Mouse (Mus musculus): ENCODE results near the gene Hoxb5. TPM values are rescaled to one million over a fixed set of nuclear protein-coding genes. Genes with fewer than 3 reads are reported as not detected.
A peak's percentile ranks its signal among the peaks of the same experiment; 100 is the strongest.

Gene Hoxb5
- polyA plus RNA-seq, 1 experiment from 2014 or later = not detected

GRCm38 (mm10) chr11:96311520-96312417 is 8.6 kb downstream of the Hoxb5 start:
- no peak overlapping the region for H3K27ac ChIP-seq (replicated peaks)
- no peak overlapping the region for H3K9ac ChIP-seq (replicated peaks)
- H3K27me3 ChIP-seq = peaks cover 100% of the 10 kb centered on the region
- H3K9me3 ChIP-seq = no peaks in the 10 kb centered on the region
- H3K4me1 ChIP-seq = no peaks in the 10 kb centered on the region
- no peak for ATAC-seq (replicated peaks)
- H3K4me3 ChIP-seq = peak overlapping the region; percentile 8; the same call in 1 of the 2 replicates
- 2% methylated on average over 30 of the region's 31 CpGs for WGBS
- H3K4me2 ChIP-seq (replicated peaks) = no peak overlapping the region
- H3K36me3 ChIP-seq = no peaks in the 10 kb centered on the region

DNA sequence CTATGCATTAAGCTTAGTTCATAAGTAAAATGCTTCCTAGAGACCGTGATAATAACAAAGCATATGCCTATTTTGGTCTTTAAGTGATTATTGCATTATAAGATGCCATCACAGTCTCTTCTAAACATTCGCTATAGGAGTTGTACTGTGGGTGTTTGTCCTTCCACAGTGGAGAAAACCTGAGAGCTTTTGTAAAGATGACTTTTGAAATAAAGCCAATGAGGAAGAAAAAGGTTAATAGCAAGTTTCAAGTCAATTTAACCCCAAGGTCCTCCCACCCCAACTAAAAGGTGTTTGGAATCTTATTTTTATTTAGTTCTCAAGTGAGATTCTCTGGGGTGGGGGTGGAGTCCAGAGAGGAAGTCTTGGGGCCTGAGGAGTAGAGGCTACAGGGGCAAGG is 10.0 kb downstream of the Hoxb5 start:
- ATAC-seq (replicated peaks) = no peak
- H3K36me3 ChIP-seq = no peaks in the 10 kb centered on the region
- H3K9me3 ChIP-seq = no peaks in the 10 kb centered on the region
- H3K27me3 ChIP-seq = peaks cover 99% of the 10 kb centered on the region
- no peaks in the 10 kb centered on the region for H3K4me1 ChIP-seq
- H3K27ac ChIP-seq (replicated peaks) = no peak overlapping the region
- no peak overlapping the region for H3K4me3 ChIP-seq
- no peak overlapping the region for H3K9ac ChIP-seq (replicated peaks)
- no peak overlapping the region for H3K4me2 ChIP-seq (replicated peaks)
- WGBS = 20% methylated on average over 2 of the region's 2 CpGs

- peaks cover 99% of the 10 kb centered on the region for H3K27me3 ChIP-seq
- ATAC-seq (replicated peaks) = no peak
- no peak overlapping the region for H3K4me3 ChIP-seq
- no peak overlapping the region for H3K4me2 ChIP-seq (replicated peaks)
- H3K9ac ChIP-seq (replicated peaks) = no peak overlapping the region
- WGBS = 1% methylated on average over 12 of the region's 12 CpGs
- no peaks in the 10 kb centered on the region for H3K36me3 ChIP-seq
- no peaks in the 10 kb centered on the region for H3K9me3 ChIP-seq
- H3K27ac ChIP-seq (replicated peaks) = no peak overlapping the region
- H3K4me1 ChIP-seq = peaks cover 4% of the 10 kb centered on the region
Measured at GRCm38 (mm10) chr11:96313806-96314428, 10.8 kb downstream of the Hoxb5 start.

GRCm38 (mm10) chr11:96314671-96315343 is 11.7 kb downstream of the Hoxb5 start:
- no peak overlapping the region for H3K4me2 ChIP-seq (replicated peaks)
- WGBS = under 1% methylated on average over 34 of the region's 34 CpGs
- H3K9ac ChIP-seq (replicated peaks) = no peak overlapping the region

DNA sequence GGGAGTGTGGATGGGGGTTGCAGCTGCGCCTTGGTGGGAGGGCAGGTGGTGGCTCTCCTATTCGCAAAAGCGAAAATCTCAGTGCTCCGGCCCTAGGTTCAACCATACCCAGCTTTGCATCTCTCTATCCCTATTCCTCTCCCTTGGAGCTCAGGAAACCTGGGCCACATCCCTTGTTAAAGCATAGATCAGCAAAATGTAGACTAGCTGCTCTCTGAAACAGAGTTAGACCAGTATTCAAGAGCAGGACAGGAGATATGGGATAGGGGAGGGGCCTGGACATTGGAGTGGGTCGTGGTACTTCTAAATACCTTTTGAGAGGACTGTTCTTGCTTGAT is 12.2 kb downstream of the Hoxb5 start:
- H3K9ac ChIP-seq (replicated peaks) = no peak overlapping the region
- 3% methylated on average over 5 of the region's 5 CpGs for WGBS
- H3K9me3 ChIP-seq = no peaks in the 10 kb centered on the region
- no peak overlapping the region for H3K4me2 ChIP-seq (replicated peaks)
- H3K4me3 ChIP-seq = no peak overlapping the region
- no peak for ATAC-seq (replicated peaks)
- H3K27me3 ChIP-seq = peaks cover 99% of the 10 kb centered on the region
- H3K27ac ChIP-seq (replicated peaks) = no peak overlapping the region
- no peaks in the 10 kb centered on the region for H3K36me3 ChIP-seq
- H3K4me1 ChIP-seq = peaks cover 5% of the 10 kb centered on the region

More at GRCm38 (mm10) chr11:96314671-96315343, 11.7 kb downstream of the Hoxb5 start:
- ATAC-seq (replicated peaks) = no peak
- H3K4me1 ChIP-seq = peaks cover 5% of the 10 kb centered on the region
- H3K36me3 ChIP-seq = no peaks in the 10 kb centered on the region
- peaks cover 99% of the 10 kb centered on the region for H3K27me3 ChIP-seq
- H3K9me3 ChIP-seq = no peaks in the 10 kb centered on the region
- H3K27ac ChIP-seq (replicated peaks) = no peak overlapping the region
- no peak overlapping the region for H3K4me3 ChIP-seq

DNA sequence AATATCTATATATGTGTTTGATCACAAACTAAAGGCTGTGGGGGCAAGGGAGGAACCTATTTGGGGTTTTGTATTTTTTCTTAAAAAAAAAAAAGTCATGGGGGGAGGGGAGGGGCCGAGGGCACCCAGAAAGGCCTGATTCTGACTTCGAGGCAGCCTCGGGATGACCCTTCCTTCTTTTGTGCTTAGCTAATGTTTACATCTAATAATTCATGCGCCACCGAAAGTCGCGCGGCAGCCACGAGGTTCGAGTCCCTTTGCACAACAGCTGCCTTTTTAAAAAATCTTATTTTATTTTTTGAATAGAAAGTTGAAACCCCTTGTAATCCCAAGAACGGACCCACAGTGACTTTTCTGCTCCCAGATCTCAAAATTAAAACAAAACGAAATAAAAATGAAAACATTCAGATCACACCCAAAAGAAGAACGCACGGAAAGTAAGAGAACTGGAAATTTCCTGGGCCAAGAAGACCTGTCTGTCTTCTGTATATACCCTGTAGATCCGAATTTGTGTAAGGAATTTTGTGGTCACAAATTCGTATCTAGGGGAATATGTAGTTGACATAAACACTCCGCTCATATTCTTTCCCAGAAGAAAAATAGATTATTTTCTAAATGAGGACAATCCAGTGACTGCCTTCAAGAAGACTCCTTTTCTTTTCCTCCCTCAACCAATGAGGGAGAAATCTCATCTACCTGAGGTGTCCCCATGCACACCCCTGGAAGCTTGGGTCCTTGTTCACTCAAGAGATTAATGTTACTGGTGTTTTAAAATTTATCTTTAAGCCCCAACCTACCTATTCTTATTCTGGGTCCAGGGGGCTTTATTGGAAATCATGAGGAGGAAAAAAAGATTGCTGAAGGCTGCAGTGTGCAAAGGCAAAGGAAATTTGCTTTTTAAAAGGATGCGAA is 13.8 kb downstream of the Hoxb5 start:
- WGBS = 6% methylated on average over 18 of the region's 18 CpGs
- no peaks in the 10 kb centered on the region for H3K36me3 ChIP-seq
- peaks cover 5% of the 10 kb centered on the region for H3K4me1 ChIP-seq
- H3K27me3 ChIP-seq = peaks cover 98% of the 10 kb centered on the region
- no peak for ATAC-seq (replicated peaks)
- H3K27ac ChIP-seq (replicated peaks) = no peak overlapping the region
- no peaks in the 10 kb centered on the region for H3K9me3 ChIP-seq
- H3K9ac ChIP-seq (replicated peaks) = no peak overlapping the region
- no peak overlapping the region for H3K4me3 ChIP-seq
- H3K4me2 ChIP-seq (replicated peaks) = no peak overlapping the region

DNA sequence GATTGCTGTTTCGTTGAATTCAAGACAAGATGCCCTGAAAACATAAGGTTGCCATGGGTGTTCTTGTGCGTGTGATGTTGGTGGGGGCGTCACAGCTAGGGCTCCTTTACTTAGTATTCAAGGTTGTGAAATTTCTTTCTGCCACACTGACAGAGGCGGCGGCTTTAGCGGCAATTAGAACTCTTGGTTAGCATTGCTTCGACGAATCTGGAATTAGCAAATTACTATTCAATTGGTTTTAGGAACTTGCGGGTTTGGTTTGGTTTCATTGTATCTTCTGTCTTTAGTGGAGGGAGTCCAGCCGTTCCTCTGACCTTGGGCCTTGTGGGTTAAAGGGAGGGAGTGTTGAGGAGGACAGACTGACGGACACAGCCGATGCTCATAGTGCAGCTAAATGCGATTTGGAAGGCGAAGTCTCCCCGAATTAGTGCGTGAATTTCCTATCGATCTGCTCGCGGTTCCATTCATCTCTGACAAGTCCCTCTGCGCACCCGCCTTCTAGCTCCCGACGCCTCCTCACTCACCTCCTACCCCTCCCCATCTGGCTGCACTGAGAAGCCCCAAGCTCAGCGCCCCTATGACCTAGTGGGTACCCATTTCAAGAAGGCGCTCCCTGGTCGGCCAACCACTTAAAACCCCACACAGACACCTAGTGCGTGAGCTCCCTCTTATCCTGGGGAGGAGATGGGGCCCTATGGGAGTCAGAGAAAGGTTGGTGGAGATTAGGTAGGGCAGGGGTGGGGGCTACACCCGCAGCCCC is 14.7 kb downstream of the Hoxb5 start, which contains the start of gene Hoxb4:
Gene Hoxb4, plus strand, starts transcription at position 660 of the 760 bp plus-strand sequence.
- Histone ChIP-seq H3K4me2 (replicated peaks) (peak within 1 kb of the TSS; percentile 14; the same call in 1 of the 2 replicates), H3K9ac (replicated peaks) (no peak within 1 kb of the TSS), H3K4me1 (peaks cover 5% of the 10 kb centered on the region), H3K27me3 (peaks cover 98% of the 10 kb centered on the region), H3K27ac (replicated peaks) (no peak within 1 kb of the TSS), H3K9me3 (no peaks in the 10 kb centered on the region), H3K4me3 (peak within 1 kb of the TSS; percentile 10), H3K36me3 (no peaks in the 10 kb centered on the region)
- WGBS = 2% methylated on average over 28 of the region's 28 CpGs
- no peak for ATAC-seq (replicated peaks)

DNA sequence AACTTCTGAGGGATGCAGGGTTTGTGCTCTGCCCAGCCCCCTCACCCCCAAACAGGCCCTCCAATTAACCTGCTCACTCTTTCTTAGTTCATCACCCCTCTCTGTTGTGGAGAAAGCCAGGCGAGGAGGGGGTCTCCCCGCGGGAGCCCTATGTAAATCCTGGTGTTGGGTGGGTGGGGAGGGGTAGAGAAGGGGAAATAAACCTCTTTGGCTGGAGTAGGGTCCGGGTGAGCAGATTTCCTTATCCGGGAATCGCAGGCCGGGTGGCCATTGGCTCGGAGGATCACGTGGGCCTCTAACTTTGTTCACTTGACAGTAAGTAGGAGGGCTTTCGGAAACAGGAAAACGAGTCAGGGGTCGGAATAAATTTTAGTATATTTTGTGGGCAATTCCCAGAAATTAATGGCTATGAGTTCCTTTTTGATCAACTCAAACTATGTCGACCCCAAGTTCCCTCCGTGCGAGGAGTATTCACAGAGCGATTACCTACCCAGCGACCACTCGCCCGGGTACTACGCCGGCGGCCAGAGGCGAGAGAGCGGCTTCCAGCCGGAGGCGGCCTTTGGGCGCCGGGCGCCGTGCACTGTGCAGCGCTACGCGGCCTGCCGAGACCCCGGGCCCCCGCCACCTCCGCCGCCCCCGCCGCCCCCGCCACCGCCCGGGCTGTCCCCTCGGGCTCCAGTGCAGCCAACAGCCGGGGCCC is 15.4 kb downstream of the Hoxb5 start:
- Histone ChIP-seq H3K4me1 (peaks cover 5% of the 10 kb centered on the region), H3K4me2 (replicated peaks) (peak overlapping the region; percentile 14; the same call in 1 of the 2 replicates), H3K9me3 (no peaks in the 10 kb centered on the region), H3K9ac (replicated peaks) (no peak overlapping the region), H3K27ac (replicated peaks) (no peak overlapping the region), H3K36me3 (no peaks in the 10 kb centered on the region), H3K27me3 (peaks cover 98% of the 10 kb centered on the region), H3K4me3 (peak overlapping the region; percentile 10)
- under 1% methylated on average over 38 of the region's 45 CpGs for WGBS
- no peak for ATAC-seq (replicated peaks)

DNA sequence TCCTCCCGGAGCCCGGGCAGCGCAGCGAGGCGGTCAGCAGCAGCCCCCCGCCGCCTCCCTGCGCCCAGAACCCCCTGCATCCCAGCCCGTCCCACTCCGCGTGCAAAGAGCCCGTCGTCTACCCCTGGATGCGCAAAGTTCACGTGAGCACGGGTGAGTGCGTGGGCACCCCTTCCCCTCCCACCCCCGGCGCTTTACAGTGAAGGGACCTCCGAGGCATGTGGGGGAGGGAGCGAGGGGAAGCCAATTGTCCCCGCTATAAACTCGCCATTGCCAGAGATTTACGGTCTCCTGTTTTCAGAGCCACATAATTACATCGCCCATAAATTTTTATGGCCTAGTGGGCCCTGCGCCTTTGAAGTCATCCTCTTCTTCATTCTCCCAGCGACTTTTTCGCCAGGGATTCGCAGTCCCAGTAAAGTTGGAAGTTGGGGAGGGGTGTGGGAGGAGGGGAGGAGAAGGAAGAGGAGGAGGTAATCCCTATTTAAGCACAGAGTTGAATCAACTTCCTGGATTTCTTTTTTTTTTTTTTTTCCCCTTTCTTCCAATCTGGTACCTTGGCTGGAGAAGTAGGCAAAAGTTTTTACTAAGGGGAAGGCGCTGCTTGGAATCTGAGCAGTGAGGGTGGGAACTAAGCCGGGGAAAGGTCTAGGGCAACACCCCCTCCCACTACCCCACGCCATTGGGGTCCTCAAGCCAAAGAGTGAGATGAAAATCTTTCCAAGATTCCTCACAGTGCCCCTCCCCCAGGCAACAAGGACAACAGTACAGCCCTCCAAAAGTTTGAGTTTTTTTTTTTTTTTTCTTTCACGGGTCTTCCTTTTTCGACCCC is 16.2 kb downstream of the Hoxb5 start:
- peaks cover 98% of the 10 kb centered on the region for H3K27me3 ChIP-seq
- H3K4me3 ChIP-seq = peak overlapping the region; percentile 10; the same call in 1 of the 2 replicates
- H3K4me2 ChIP-seq (replicated peaks) = peak overlapping the region; percentile 14; the same call in 1 of the 2 replicates
- H3K4me1 ChIP-seq = peaks cover 5% of the 10 kb centered on the region
- no peak overlapping the region for H3K9ac ChIP-seq (replicated peaks)
- 1% methylated on average over 29 of the region's 34 CpGs for WGBS
- no peak for ATAC-seq (replicated peaks)
- no peak overlapping the region for H3K27ac ChIP-seq (replicated peaks)
- no peaks in the 10 kb centered on the region for H3K9me3 ChIP-seq
- no peaks in the 10 kb centered on the region for H3K36me3 ChIP-seq

GRCm38 (mm10) chr11:96319910-96320309 is 16.8 kb downstream of the Hoxb5 start:
- under 1% methylated on average over 29 of the region's 29 CpGs for WGBS
- no peak overlapping the region for H3K27ac ChIP-seq (replicated peaks)

More at GRCm38 (mm10) chr11:96319910-96320309, 16.8 kb downstream of the Hoxb5 start:
- Histone ChIP-seq H3K9me3 (no peaks in the 10 kb centered on the region), H3K4me3 (no peak overlapping the region), H3K9ac (replicated peaks) (no peak overlapping the region), H3K36me3 (no peaks in the 10 kb centered on the region), H3K4me2 (replicated peaks) (no peak overlapping the region), H3K27me3 (peaks cover 98% of the 10 kb centered on the region), H3K4me1 (peaks cover 5% of the 10 kb centered on the region)
- no peak for ATAC-seq (replicated peaks)
